Mouse (Mus musculus) thymus, postnatal 14 days (tissue): ENCODE measurements around the gene Kitl.

Source experiments
- DNase-seq: peaks from one replicate; pipeline ENCODE4 v3.0.0; 2021

Kitl gene

DNA sequence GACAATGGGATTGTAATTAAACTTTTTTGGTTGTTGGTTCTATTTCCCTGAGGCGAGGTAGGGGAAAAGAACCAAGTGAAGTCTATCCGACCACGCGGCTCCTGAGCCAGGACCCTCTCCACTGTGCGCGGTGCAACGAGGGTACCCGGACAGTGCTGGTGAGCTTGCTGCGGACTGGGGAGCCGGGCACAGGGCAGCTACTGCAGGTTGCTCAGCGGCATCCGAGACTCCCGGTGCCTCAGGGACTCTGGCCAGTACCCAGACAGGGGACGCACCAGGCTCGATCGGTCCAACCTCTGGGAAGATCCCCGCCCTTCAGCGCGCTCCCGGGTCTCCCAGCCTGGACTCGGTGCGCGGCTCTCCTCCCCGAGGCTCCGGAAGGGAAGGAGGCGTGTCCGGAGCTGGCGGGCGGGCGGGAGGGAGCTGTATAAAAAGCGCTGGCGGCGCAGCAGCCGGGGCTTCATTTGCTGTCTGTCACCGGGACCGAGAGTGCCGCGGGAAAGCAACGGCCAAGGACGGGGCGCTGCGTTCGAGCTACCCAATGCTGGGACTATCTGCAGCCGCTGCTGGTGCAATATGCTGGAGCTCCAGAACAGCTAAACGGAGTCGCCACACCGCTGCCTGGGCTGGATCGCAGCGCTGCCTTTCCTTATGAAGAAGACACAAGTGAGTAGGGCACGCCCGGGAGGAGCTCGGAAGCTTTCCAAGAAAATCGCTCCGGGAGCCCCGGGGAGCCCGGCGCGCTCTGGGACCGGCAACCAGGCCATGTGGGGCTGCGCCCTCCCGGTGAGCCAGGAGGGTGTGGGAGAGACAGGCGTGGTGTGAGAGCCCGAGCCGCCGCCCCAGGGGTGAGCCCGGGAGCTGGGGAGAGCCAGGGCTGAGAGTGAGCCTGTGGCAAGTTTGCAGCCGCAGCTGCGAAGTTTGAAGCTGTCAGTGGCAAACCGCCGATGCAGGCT is at the start of gene Kitl:
Gene Kitl, plus strand, starts transcription at position 261 of the 956 bp plus-strand sequence.
- peak; percentile 7 for DNase-seq

DNA sequence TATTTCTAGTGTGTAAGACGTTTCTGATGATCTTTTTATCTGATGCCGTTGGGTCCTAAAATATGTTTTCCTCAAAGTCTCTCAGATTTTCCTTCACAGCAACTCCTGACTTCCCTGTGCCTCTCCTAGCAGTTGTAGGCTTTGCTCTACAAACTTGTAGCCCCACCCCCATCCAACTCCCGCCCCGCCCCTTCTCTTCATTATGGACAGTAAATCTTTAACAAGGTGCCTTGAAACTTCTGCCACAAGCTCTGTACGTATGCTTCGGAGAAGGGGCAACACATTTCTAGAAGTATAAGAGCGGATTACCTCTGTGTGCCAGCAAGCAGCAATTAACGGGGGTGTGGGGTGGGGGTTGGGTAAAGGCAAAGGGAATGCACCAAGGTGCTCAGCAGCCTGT is 42.6 kb upstream of the Kitl start:
- no peak for DNase-seq

DNA sequence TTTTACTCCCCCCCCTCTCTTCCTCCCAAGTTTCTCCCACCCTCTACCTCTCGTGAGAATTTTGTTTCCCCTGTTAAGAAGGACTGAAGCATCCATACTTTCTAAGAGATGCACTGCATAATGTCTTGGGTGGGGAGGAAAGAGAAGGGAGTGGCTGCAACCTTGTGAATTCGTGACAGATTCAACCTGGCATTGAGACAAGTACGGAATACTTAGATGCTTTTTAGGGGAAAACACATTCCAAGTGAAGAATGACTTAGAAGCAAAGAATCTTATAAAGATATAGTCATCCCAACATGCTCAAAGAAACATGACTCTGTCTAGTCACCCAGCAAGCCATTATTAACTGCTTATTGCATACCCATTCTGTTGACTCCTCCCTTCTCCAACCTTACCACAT is 35.3 kb upstream of the Kitl start:
- DNase-seq, result no peak

DNA sequence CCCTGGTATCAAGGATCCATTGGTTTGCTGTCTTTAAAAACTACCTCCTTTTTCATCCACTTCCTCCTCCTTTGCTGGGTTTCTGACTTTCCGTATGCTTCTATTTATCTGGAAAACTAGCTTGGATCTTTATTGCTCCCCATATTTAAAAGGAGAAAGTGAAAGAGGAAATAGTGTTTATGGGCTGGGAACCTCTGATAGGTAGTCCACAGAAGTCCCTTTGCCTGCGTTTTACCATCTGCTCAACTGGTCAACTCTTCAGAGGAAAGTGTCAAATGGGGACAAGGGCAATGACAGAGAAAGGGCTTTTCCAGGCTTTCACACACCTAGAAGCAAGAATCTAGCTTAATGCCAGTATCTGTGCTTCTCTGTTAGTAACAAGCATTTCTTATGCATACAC is 34.5 kb upstream of the Kitl start:
- no peak for DNase-seq

DNA sequence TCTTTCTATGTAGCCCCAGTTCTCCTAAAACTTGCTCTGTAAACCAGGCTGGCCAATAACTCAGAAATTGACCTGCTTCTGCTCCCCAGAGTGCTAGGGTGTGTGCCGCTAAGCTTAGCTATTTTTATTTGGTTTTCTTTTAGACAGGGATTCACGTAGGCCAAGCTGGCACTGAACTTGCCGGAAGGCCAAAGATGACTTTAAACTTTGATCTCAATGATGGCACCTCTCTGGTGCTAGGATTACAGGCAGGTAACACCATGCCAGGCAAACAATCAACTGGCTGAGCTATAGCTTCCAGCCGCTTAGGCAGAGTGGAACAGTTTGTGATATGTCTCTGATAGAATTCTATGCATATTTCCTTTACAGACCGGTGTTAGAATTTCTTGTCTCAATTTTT is 33.5 kb upstream of the Kitl start:
- no peak for DNase-seq

DNA sequence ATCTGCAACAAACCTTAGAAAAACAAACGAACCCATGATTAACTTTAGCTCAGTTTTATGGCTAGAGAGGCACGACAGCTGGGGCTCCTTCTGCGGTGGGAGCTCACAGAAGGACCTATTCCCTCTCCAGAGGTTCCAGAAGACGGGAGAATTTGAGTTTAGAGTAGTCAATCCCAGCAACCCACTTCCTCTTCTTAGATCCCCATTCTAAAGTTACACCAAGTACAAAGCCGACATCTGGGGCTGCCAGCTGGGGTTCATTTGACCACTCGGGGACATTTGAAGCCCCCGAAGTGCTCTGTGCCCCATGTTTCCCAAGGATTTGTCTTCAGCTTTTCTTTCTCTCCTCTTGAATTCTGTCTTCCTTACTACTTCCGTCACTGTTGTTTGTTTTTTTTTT is 28.7 kb upstream of the Kitl start:
- no peak for DNase-seq

DNA sequence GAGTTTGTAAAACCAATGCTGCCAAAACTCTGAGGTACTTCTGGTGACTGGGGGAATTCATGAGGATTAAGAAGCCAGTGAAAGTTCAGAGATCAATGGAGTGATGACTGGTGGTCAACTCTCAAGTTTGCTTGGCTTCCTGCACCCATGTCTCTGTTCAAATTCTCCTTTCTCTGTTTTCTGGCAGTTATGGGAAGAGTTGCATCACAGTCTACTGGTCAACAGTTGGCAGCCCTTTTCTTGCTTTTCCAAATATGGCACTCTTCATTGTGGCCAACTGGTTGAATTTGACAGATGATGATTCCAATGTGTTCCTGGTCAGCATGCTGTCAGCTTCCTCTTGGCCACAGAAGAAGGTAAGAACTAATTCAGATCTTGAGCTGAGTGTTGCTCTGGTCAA is 25.7 kb upstream of the Kitl start:
- no peak for DNase-seq

DNA sequence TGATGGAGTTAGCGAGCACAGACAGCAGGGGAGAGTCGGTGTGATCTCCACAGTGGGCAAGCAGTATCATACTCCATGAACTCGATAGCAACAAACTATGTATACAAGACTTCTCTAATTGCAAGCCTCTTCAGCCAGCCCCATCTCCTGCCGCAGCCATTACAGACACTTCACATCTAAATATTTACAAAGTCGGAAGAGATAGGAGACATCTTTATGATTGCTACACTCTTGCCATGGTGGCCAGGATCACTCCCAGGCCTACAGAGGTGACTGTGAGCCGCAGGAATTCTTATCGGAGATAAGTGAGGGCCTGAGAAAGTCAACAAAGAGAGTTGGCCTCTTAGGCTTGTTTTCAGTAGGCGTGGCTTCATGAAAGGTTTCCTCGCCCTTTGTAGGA is 23.3 kb upstream of the Kitl start:
- DNase-seq, result no peak

DNA sequence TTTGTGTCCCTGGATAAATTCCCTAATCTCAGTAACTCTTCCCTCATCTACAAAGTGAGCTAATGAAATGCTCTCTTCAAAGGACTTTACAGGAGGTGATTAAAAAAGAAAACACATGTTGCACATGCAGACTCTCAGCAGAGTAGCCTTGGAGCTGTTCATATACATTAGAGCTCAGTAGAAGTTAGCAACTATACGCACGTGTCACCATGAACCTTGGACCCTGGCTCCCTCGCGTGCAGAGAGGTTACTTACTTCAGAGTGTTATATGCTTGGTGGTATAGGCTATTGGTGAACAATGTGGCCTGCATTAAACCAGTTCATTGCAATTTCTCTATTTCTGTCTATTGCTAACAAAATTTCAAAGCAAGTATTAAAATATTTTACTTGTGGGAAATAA is 14.0 kb upstream of the Kitl start:
- DNase-seq, result no peak

DNA sequence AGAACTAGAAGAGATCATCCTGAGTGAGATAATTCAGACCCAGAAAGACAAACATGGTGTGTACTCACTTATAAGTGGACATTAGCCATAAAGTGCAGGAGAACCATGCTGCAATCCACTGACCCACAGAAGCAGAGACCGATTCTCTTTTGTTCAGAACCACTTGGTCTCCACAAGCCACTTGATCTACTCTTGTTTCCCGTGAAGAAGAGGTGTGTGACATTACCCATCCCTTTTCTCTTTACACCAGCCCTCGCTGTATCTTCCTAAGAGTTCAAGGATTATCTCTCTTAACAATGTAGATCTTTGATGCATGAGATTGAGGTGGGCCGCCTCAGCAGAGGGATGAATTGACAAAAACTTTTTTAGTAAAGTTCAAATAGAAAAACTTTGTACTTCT is 11.6 kb upstream of the Kitl start:
- DNase-seq, result no peak

DNA sequence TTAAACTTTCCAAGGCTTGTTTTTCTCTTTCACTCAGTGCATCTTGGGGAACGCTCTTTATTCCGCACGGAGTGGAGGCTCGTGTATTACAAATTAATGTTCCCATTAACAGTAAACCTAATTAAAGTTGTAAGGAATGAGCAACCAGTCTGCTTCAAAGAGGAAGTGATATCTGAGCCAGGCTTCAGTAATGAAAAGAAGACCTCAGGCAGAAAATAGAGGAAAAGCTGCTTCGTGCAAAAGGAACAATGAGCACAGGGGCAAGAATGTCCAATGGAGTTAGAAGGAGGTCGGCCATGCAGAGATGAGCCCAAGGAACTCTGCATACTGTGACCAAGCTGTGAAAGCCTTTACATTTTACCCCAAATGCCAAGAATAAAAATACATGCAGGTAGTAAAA is 5.7 kb upstream of the Kitl start:
- DNase-seq, result no peak

DNA sequence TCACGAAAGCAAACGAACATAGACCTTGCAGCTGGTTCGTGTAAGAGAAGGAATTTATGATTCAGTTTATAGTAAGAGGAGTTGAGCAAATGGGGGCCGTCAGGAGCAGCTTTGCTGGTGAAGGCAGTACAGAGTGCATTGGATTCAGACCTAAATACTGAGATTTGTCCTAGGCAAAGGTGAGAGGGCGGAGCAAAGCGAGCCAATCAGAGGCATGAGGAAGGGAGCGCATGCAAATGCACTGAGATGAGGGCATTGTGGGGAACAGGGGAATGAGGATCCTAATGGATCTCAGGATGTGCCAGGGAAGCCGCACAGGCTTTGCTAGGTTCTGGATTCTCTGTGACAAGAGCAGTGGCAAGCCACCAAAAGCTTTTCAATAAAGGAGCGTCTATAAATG is 5.1 kb upstream of the Kitl start:
- DNase-seq, result no peak

DNA sequence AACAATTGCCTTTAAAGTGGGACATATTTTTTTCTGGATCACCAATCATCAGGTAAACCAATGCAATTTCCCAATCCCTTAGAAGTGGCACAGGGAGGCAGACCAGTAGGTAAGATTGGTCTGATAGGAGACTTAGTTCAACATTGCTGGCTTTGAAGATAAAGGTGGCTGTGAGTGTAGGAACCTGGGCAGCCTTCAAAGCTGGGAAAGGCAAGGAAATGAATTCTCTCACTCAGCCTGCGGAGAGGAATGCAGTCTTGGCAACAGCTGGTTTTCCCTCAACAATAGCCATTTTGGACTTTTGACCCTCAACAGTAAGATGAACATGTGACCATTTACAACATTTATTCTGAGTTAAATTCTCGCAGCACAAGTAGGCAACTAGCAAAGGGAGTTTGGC is 1.3 kb upstream of the Kitl start:
- DNase-seq, result no peak

DNA sequence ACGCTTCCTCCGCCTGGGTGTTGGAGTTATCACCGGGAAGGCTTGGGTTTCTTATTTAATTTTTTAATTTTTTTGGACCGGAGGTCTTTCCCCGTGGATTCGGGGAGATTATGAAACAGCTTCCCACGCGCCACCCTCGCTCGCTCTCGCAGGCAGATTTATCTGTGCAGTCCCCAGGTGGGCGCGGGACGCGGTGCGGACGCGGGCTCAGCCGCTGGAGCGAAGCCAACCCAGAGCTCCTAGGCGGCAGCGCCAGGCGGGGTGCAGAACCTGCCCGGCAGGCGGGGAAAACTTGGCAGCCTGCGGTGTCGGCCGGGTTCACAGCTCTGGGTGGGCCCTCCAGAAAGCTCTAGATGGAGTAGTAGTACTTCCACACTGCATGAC is 888 bp downstream of the Kitl start:
- DNase-seq, result peak; percentile 9

DNA sequence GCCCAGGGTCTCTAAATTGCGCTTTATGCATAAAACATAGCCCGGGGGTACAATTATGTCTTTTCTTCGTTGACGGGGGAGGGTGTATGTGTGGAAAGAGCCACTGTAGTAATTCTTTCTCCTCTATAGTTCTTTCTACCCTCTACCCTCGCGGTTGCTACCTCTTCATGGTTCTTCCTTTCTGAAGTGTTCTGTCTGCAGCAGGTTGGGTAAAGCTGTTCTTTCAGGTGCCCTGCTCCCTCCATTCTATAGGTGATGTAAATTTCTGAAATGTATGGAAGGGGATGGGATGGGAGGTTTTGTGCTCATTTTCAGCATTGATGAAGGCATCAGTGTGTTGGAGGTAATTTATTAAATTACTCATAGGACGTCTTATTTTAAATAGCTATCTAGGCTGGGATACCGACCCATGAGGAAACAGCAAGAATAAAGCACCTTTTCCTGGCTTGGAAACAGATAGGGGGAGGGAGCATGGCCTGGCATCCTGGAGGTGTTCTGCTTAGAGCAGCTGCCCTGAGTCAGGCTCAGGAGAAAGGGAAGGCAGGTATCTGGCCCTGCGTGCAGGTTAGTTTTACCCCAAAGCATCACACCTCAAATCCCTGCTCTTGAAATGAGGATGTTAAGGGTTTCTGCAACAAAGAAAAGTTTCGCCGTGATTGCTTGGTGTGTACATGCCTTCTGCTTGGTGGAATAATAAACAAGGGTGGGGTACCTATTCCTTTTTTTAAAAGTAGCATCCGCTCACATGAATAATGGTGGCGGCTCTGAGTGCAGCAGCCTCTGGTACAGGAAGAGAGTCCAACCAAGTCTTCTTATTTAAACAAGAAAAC is 1.7 kb downstream of the Kitl start:
- DNase-seq, result no peak

DNA sequence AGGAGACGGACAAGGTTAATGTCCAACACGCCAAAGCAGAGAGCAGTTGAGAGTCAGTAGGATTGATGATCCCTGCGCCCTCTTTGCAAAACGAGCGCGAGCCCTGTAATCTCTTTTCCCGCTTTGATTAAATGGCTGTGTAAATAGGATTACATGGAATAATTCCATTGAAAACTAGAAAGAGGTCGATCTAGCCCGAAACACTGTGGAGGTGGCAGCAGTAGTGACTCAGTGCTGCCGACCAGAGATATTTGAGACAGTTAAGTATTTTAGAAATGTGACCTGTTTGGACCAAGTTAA is 2.3 kb downstream of the Kitl start:
- no peak for DNase-seq

DNA sequence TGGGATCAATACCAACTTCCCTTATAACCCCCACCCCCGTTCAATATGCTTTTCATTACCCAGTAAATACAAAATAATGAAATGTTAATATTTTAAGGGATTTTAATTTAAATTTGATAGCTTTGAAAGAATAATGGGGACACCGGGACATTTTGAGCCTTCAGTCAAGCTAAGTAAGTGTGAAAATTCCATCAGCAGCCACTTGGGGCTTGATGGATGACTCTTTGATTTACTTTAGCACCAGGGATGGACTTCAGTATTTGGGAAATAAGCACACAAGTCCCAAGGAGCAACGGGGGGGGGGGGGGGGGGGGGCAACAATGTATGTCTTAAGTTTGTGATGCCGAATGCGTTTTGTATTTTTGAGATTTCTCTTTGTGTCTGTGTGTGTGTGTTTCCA is 3.1 kb downstream of the Kitl start:
- DNase-seq, result no peak

DNA sequence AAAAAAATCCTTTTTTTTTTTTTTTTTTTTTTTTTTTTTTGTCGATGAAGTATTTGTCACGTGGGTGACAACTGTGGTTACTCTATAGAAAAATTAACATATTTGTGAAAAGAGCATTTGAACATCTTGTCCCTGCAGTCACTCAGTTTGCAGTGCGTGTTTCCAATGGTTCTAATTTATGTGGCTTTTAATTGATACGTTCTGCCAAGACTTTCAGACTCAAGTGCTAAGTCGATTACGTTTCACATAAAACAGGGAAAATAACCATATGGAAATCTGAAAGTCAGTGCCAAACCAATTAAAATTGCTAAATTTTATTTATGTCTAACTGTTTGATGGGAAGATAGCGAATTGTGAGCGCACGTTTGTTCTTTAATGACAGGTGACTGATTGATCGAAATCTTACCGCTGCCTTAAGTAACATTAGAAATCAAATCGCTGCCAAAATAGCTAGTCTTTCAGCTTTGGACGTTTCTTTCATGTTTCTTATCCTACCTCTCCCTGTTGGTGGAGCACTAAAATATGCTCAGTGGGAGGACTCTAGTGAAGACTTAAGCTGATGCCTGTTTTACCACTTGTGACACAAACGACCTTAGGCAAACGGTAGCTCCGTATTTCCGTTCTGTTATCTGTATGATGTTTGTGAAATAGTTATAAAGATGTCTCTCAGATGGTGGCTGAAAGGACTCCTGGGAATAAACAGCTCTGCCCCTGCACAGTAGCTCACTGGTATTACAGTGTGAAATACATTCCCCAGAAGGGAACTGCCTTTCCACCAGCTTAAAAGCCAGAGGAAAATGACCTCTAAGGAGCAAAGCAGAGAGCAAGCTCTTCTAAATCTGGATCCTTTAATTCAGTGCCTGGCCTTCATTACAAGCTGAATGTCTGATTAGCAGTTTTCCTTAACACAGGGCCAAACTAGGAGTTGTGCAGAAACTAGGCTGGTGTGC is 4.1 kb downstream of the Kitl start:
- no peak for DNase-seq

DNA sequence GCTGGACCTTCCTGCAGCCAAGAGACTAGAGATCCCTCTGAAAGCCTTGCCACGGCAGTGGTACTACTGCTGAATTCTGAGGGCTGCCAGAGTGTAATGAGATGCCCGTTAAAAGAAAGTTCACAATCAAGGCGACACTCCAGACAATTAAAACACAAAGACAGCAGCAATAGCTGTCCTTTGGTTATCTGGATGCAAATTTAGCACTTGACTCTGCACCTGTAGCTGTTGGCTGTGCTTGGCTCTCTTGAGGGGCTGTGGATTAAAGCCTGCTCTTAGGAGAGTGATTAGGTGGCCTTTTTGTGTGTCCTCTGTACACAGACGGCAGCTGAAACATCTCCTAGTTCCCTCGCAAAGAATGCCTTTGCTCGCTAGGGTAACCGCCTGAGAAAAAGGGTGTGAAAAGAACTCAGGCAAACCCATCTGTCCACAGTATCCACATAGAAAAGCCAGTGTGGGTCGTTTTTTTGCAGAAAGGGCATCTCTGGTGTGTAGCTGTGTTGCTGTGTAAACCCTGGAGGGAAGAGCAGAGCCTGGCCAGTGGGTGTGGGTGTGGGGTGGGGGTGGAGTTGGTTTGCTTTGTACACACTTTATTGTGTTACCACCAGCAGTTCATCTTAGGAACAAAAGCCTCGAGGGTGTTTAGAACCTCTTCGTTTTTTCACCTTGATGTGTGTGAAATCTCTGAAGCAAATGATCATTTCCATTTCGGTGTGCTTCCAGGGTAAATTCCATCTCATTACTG is 6.8 kb downstream of the Kitl start:
- no peak for DNase-seq

DNA sequence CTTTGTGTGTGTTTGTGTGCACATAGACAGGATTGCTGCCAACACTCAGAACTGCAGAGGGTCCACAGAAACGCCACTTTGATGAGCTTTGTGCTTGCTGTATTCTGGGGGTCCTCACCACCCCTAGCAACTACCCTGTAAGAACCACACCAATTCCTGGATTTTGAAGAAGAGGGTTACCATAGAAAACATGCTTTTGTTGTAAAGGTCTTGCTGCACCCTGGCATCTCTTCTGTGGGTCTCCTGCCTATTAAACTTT is 7.3 kb downstream of the Kitl start:
- no peak for DNase-seq

DNA sequence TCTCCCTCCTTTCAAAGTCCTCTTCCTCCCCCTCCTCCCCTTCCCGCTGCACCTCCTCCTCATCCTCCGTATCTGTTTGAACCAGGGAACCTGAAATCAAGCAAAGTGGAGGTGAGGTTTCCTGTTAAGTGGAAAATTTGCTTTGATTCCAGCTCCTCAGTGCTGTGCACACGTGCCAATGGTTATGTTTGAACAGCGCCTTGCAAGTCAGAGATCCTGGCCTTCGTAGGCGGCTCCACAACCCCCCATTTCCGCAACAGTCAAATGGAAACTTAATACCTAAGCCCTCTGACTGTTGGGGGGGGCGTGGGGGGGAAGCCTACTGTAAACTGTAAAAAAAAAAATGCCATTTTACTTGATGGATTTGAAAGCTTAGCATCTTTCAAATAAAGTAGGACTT is 10.2 kb downstream of the Kitl start:
- no peak for DNase-seq

DNA sequence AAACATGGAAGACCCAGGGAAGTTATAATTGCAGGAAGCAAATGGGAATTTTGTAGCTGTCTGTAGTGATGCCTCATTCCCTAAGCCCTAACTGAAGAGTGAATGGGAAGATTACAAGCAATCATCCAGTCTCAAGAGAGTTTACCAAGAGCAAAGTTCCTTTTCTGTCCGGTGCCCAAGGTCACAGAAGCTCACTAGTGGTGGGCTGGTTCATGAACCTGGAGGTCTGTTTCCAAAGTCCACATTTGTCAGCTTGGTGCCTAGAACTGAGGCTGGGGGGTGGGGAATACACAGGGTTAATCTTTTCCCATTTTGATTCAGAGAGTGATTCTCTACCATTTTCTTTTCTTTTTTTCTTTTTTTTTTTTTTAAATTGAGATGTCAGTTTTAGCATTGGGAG is 11.3 kb downstream of the Kitl start:
- no peak for DNase-seq

DNA sequence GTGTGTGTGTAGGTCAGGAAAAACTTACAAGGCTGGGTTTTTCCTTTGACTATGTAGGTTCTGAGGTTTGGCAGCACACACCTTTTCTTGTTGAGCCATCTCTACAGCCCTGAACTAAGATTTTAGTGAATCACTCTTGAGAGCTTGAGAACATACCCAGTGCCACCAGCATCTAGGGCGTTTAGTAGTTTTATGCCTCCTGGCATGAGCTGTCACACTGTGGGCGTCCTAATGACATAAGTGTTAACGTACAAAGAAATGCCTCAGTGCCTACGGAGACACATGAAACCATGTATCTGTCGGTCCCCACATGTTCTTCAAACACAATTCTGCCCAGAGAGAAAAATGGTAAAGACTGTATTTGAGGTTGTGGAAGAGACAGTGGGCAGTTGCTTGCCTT is 15.0 kb downstream of the Kitl start:
- DNase-seq, result no peak
